Mouse (Mus musculus) heart, embryonic 11.5 days (tissue): ENCODE measurements at regions not wholly inside any gene's neighbourhood (a gene's known extent, or its start where the extent isn't known, plus 50 kb on each side); places are given as distances from the start of the nearest gene placed in this dataset.

Source experiments
- ATAC-seq: fragments of 200-750 bp; cut with Nextera tagmentation; replicated peaks from 2 replicates; pipeline ENCODE4 v1.8.0; 2017; ENCODE audit warnings: moderate library complexity; ENCODE audit not compliant: insufficient number of reproducible peaks, low FRiP score, low TSS enrichment
- H3K27ac ChIP-seq: fragments of 300-500 bp; sonication (generic); 2 replicates; pipeline ENCODE4 v1.5.1; 2014; ENCODE audit warnings: mild to moderate bottlenecking, low read depth, low read length
- H3K27me3 ChIP-seq: fragments of 300-500 bp; sonication (generic); 2 replicates; pipeline ENCODE4 v1.6.1; 2014; ENCODE audit warnings: mild to moderate bottlenecking, low read length, mixed read lengths; ENCODE audit not compliant: control insufficient read depth, insufficient read depth
- H3K36me3 ChIP-seq: fragments of 300-500 bp; sonication (generic); 2 replicates; pipeline ENCODE4 v1.6.1; 2014; ENCODE audit warnings: mild to moderate bottlenecking, low read length, moderate library complexity, mixed read lengths; ENCODE audit not compliant: control insufficient read depth, insufficient read depth
- H3K4me1 ChIP-seq: fragments of 300-500 bp; sonication (generic); 2 replicates; pipeline ENCODE4 v1.6.1; 2014; ENCODE audit warnings: low read length; ENCODE audit not compliant: control insufficient read depth, insufficient read depth
- H3K4me2 ChIP-seq: fragments of 300-500 bp; sonication (generic); 2 replicates; pipeline ENCODE4 v1.6.1; 2014; ENCODE audit warnings: mild to moderate bottlenecking, moderate library complexity
- H3K4me3 ChIP-seq: fragments of 300-500 bp; sonication (generic); 2 replicates; pipeline ENCODE4 v1.5.1; 2014; ENCODE audit warnings: low read depth, low read length
- H3K9ac ChIP-seq: fragments of 300-500 bp; sonication (generic); 2 replicates; pipeline ENCODE4 v1.6.1; 2014; ENCODE audit warnings: mild to moderate bottlenecking, low read depth, low read length, moderate library complexity
- H3K9me3 ChIP-seq: fragments of 300-500 bp; sonication (generic); replicated peaks from 2 replicates; pipeline ENCODE4 v1.6.1; 2016; ENCODE audit warnings: low read length; ENCODE audit not compliant: control insufficient read depth
- WGBS: fragments of 180-500 bp; shearing (Covaris S2); extraction: QIAGEN DNeasy Blood & Tissue Kit; methylation state at CpG from one replicate; pipeline ENCODE4 v1.1.7; 2014; ENCODE audit not compliant: insufficient replicate concordance; 5-methylcytosine and 5-hydroxymethylcytosine counted together

GRCm38 (mm10) chr4:22120953-22121352 is 189.8 kb downstream of the Faxc start:
- H3K4me3 ChIP-seq: no peak overlapping the region
- no peak overlapping the region for H3K27ac ChIP-seq
- no peaks in the 10 kb centered on the region for H3K36me3 ChIP-seq
- no peak overlapping the region for H3K4me2 ChIP-seq
- no peaks in the 10 kb centered on the region for H3K9me3 ChIP-seq
- H3K4me1 ChIP-seq: no peaks in the 10 kb centered on the region
- no peak overlapping the region for H3K9ac ChIP-seq
- no peaks in the 10 kb centered on the region for H3K27me3 ChIP-seq
- 14% methylated on average over 3 of the region's 3 CpGs for WGBS
- ATAC-seq: no peak

- no peak overlapping the region for H3K9ac ChIP-seq
- H3K36me3 ChIP-seq: no peaks in the 10 kb centered on the region
- H3K4me1 ChIP-seq: no peaks in the 10 kb centered on the region
- H3K27ac ChIP-seq: no peak overlapping the region
- H3K4me3 ChIP-seq: no peak overlapping the region
- 57% methylated on average over 2 of the region's 2 CpGs for WGBS
- no peaks in the 10 kb centered on the region for H3K27me3 ChIP-seq
- ATAC-seq: no peak
- H3K4me2 ChIP-seq: no peak overlapping the region
- no peaks in the 10 kb centered on the region for H3K9me3 ChIP-seq
These were observed 190.3 kb downstream of the Faxc start for GRCm38 (mm10) chr4:22121397-22121796.

- Histone ChIP-seq H3K9ac (no peak overlapping the region), H3K4me3 (no peak overlapping the region), H3K36me3 (no peaks in the 10 kb centered on the region), H3K27ac (no peak overlapping the region), H3K27me3 (no peaks in the 10 kb centered on the region), H3K9me3 (no peaks in the 10 kb centered on the region), H3K4me2 (no peak overlapping the region), H3K4me1 (no peaks in the 10 kb centered on the region)
- no peak for ATAC-seq
- WGBS: 85% methylated on average over 6 of the region's 6 CpGs
These were observed 193.7 kb downstream of the Faxc start for GRCm38 (mm10) chr4:22124836-22125235.

- no peak for ATAC-seq
- Histone ChIP-seq H3K36me3 (no peaks in the 10 kb centered on the region), H3K4me1 (no peaks in the 10 kb centered on the region), H3K9me3 (no peaks in the 10 kb centered on the region), H3K9ac (no peak overlapping the region), H3K27me3 (no peaks in the 10 kb centered on the region), H3K4me3 (no peak overlapping the region), H3K4me2 (no peak overlapping the region), H3K27ac (no peak overlapping the region)
- 63% methylated on average over 8 of the region's 8 CpGs for WGBS
These were observed 199.4 kb downstream of the Faxc start for GRCm38 (mm10) chr4:22130511-22130910.

GRCm38 (mm10) chr4:22131751-22132736 is 200.9 kb downstream of the Faxc start:
- Histone ChIP-seq H3K27me3 (0 out of 2 replicates have a peak, but pooled peaks cover 3% of the 10 kb centered on the region), H3K4me2 (no peak overlapping the region), H3K4me3 (no peak overlapping the region), H3K9me3 (no peaks in the 10 kb centered on the region), H3K27ac (no peak overlapping the region), H3K4me1 (no peaks in the 10 kb centered on the region), H3K36me3 (no peaks in the 10 kb centered on the region), H3K9ac (no peak overlapping the region)
- ATAC-seq: no peak
- WGBS: 61% methylated on average over 13 of the region's 13 CpGs

GRCm38 (mm10) chr4:22133547-22134495 is 202.7 kb downstream of the Faxc start:
- no peak overlapping the region for H3K4me2 ChIP-seq
- no peak for ATAC-seq
- H3K4me1 ChIP-seq: no peaks in the 10 kb centered on the region
- no peaks in the 10 kb centered on the region for H3K36me3 ChIP-seq
- no peak overlapping the region for H3K9ac ChIP-seq
- WGBS: 51% methylated on average over 14 of the region's 14 CpGs
- no peaks in the 10 kb centered on the region for H3K9me3 ChIP-seq
- no peak overlapping the region for H3K4me3 ChIP-seq
- 0 out of 2 replicates have a peak, but pooled peaks cover 3% of the 10 kb centered on the region for H3K27me3 ChIP-seq
- H3K27ac ChIP-seq: no peak overlapping the region

- H3K27me3 ChIP-seq: 0 out of 2 replicates have a peak, but pooled peaks cover 3% of the 10 kb centered on the region
- H3K27ac ChIP-seq: no peak overlapping the region
- H3K36me3 ChIP-seq: no peaks in the 10 kb centered on the region
- no peak for ATAC-seq
- no peaks in the 10 kb centered on the region for H3K9me3 ChIP-seq
- no peak overlapping the region for H3K9ac ChIP-seq
- no peak overlapping the region for H3K4me3 ChIP-seq
- WGBS: 70% methylated on average over 3 of the region's 3 CpGs
- H3K4me1 ChIP-seq: no peaks in the 10 kb centered on the region
- H3K4me2 ChIP-seq: no peak overlapping the region
These were observed 209.0 kb downstream of the Faxc start for GRCm38 (mm10) chr4:22140122-22140521.

GRCm38 (mm10) chr4:22143546-22143945 is 212.4 kb downstream of the Faxc start:
- WGBS: 89% methylated on average over 1 of the region's 1 CpGs
- Histone ChIP-seq H3K36me3 (no peaks in the 10 kb centered on the region), H3K9me3 (no peaks in the 10 kb centered on the region), H3K4me3 (no peak overlapping the region), H3K4me2 (no peak overlapping the region), H3K27me3 (no peaks in the 10 kb centered on the region), H3K9ac (no peak overlapping the region), H3K27ac (no peak overlapping the region), H3K4me1 (no peaks in the 10 kb centered on the region)
- ATAC-seq: no peak
